Mouse (Mus musculus) stomach, postnatal 0 days (tissue): ENCODE measurements at regions not wholly inside any gene's neighbourhood (a gene's known extent, or its start where the extent isn't known, plus 50 kb on each side); places are given as distances from the start of the nearest gene placed in this dataset.

Source experiments
- CTCF ChIP-seq: IDR thresholded peaks from 2 replicates; pipeline ENCODE4 v1.5.1; 2016; ENCODE audit warnings: antibody characterized with exemption, low read depth, mild to moderate bottlenecking, moderate library complexity
- EP300 ChIP-seq: optimal IDR thresholded peaks from 2 replicates; pipeline ENCODE3; 2016; ENCODE audit warnings: antibody characterized with exemption

DNA sequence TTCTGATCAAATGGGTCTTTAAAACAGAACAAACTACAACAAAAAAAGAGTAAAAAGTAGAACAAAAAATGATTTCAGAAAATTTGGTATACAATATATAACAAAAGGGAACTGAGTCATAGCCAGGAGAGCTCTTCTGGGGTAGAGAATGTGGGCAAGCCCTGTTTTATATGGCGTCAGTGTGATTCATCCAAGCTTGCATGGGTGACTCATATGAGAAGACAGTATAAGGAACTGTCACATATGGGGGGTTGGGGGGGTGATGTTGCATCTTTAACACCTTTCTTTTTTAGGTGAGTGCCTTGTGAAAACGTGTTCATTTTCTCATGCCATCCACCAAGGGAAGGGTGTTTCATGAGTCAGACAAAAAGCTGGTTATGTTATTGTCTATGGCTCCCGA, 503.7 kb upstream of the Frg1 start:
- TF ChIP-seq CTCF (no peak), EP300 (no peak)
